Mouse (Mus musculus) liver, adult 2 months (tissue): Measurements from ENCODE around the gene Cntn4.

ENCODE experiments used
- CTCF ChIP-seq: fragments of 200-500 bp; IDR thresholded peaks from 2 replicates; pipeline ENCODE4 v1.5.1; 2011; ENCODE audit warnings: low read depth, low read length, control low read depth
- POLR2A ChIP-seq: fragments of 200-500 bp; IDR thresholded peaks from 2 replicates; pipeline ENCODE4 v1.6.1; 2011; ENCODE audit warnings: low read length, control low read depth; ENCODE audit not compliant: insufficient read depth; ENCODE audit errors: extremely low read depth

- no peak for TF ChIP-seq CTCF
- TF ChIP-seq POLR2A: no peak
These were observed 965.6 kb downstream of the Cntn4 start for GRCm38 (mm10) chr6:106643026-106643425.
